ENCODE assay signal across 13 mouse cellular contexts in the genomic region with DNA sequence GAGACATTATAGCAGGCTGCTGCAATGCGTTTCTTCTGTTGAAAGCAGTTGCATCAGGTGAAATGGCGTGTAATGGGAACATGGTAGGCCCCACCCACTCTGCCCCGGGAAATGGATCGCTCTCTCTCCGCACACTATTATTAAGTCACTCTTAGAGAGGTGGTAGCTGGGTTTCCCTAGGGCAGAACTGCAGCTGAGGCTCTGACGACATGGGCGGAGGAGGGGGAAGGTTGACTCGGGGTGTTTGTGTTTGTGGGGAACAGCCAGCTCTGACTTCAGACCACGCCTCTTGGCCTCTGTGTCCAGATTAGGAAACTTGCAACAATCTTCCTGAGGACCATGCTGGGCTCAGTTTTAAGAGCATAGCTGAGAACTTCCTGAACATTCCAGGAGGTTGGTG. TPM values are rescaled to one million over a fixed set of nuclear protein-coding genes. Genes with fewer than 3 reads are reported as not detected.
DNase-seq lines count a peak whose midpoint lies in the region; ATAC-seq and TF ChIP-seq lines count a peak whose summit lies in the region.
"Had no signal": no experiment of that assay in that cellular context is flagged by ENCODE, and none has a peak within 500 bp of the region (broad histone marks: within the 10 kb centered on the region; RNA-seq: fewer than 3 reads in every experiment).

No protein-coding gene starts in this region.

- intact Hi-C loops in gastrocnemius, adult 2 months (cut with DNase I), result no loop called here

- H3K4me3 ChIP-seq in gastrocnemius, adult 2 months, result peak overlapping the region; percentile 16; the same call in 1 of the 2 replicates
- H3K4me3 ChIP-seq in hindbrain, embryonic 14.5 days (replicated peaks; ENCODE audit: low read length), result no peak overlapping the region
- H3K4me3 ChIP-seq: embryonic facial prominence, embryonic 13.5 days; hindbrain, embryonic 15.5 days; limb, embryonic 13.5 days had no signal

- DNase-seq in gastrocnemius, adult 2 months, result peak; percentile 85
- no peak for DNase-seq in gastrocnemius, postnatal 4 days (ENCODE audit: low spot score in 2 of 2)
- peak; percentile 57 for DNase-seq in NIH3T3 (ENCODE audit: low read depth)
- DNase-seq in heart, adult 9 months (ENCODE audit: low spot score in 2 of 2), result peak; percentile 89
- DNase-seq in lung, postnatal 25 days (ENCODE audit: low spot score), result peak; percentile 93
- no peak for DNase-seq in embryo, embryonic 10 days (ENCODE audit: low spot score)
- DNase-seq in thymus, postnatal 0 days (ENCODE audit: low spot score), result no peak
- DNase-seq in hindbrain, embryonic 14.5 days (ENCODE audit: low spot score), result no peak

- no peaks in the 10 kb centered on the region for H3K36me3 ChIP-seq in hindbrain, embryonic 14.5 days (replicated peaks; ENCODE audit: control insufficient read depth, insufficient read depth)
- H3K36me3 ChIP-seq: embryonic facial prominence, embryonic 13.5 days; hindbrain, embryonic 15.5 days; limb, embryonic 13.5 days had no signal

- H3K27me3 ChIP-seq in hindbrain, embryonic 14.5 days (ENCODE audit: control insufficient read depth, insufficient read depth, low read length), result no peaks in the 10 kb centered on the region
- H3K27me3 ChIP-seq: embryonic facial prominence, embryonic 13.5 days; hindbrain, embryonic 15.5 days; limb, embryonic 13.5 days had no signal

- H3K4me1 ChIP-seq in hindbrain, embryonic 14.5 days (replicated peaks; ENCODE audit: control insufficient read depth, insufficient read depth, low read length), result no peaks in the 10 kb centered on the region
- H3K4me1 ChIP-seq: embryonic facial prominence, embryonic 13.5 days; hindbrain, embryonic 15.5 days had no signal

- no peaks in the 10 kb centered on the region for H3K9me3 ChIP-seq in hindbrain, embryonic 14.5 days (ENCODE audit: control insufficient read depth, low read length)
- H3K9me3 ChIP-seq: embryonic facial prominence, embryonic 13.5 days; hindbrain, embryonic 15.5 days; limb, embryonic 13.5 days had no signal

- no peak overlapping the region for H3K9ac ChIP-seq in hindbrain, embryonic 14.5 days
- H3K9ac ChIP-seq: embryonic facial prominence, embryonic 13.5 days; hindbrain, embryonic 15.5 days; limb, embryonic 13.5 days had no signal

- H3K27ac ChIP-seq in gastrocnemius, adult 2 months, result peak overlapping the region; percentile 75
- H3K27ac ChIP-seq in hindbrain, embryonic 14.5 days, result no peak overlapping the region
- H3K27ac ChIP-seq: embryonic facial prominence, embryonic 13.5 days; hindbrain, embryonic 15.5 days; limb, embryonic 13.5 days had no signal

- no peak for TF ChIP-seq CTCF in gastrocnemius, adult 2 months (IDR thresholded peaks at IDR 0.05)

- ATAC-seq in hindbrain, embryonic 14.5 days (ENCODE audit: low FRiP score), result no peak

- 63% methylated on average over 9 of the region's 9 CpGs for WGBS in hindbrain, embryonic 14.5 days

- no peak overlapping the region for H3K4me2 ChIP-seq in hindbrain, embryonic 14.5 days (replicated peaks)
- H3K4me2 ChIP-seq: embryonic facial prominence, embryonic 13.5 days; hindbrain, embryonic 15.5 days; limb, embryonic 13.5 days had no signal

RNA-seq across cellular contexts. Expression of gene Gm17334, which starts 32.8 kb away (rescaled TPM):
- total RNA-seq in gastrocnemius, adult 2 months (2021), result under 1 TPM; 0.28 to 0.53 TPM
- total RNA-seq in gastrocnemius, postnatal 4 days (2021), result under 1 TPM; 0.31 to 0.32 TPM
- polyA plus RNA-seq in thymus, postnatal 0 days (2015; fragmentation: Nextera tagmentation; extraction: Ambion mirVana), result 0.94 and 1.2 TPM in 2 replicates
- not detected in 2 replicates for polyA plus RNA-seq in hindbrain, embryonic 14.5 days (2014; fragmentation: Nextera tagmentation; extraction: Ambion mirVana)
- polyA plus RNA-seq: embryonic facial prominence, embryonic 13.5 days; hindbrain, embryonic 15.5 days; neural tube, embryonic 11.5 days; stomach, embryonic 16.5 days had no signal

RNA-seq across cellular contexts. Expression of gene Irf1, which starts 36.0 kb away (rescaled TPM):
- total RNA-seq in gastrocnemius, adult 2 months (2021), result 1 to 10 TPM; 6.2 to 7.0 TPM
- 10 to 100 TPM; 16.1 to 17.0 TPM for total RNA-seq in gastrocnemius, postnatal 4 days (2021)
- 105 and 114 TPM in 2 replicates for polyA plus RNA-seq in thymus, postnatal 0 days (2015; fragmentation: Nextera tagmentation; extraction: Ambion mirVana)
- 2.7 and 3.1 TPM in 2 replicates for polyA plus RNA-seq in hindbrain, embryonic 14.5 days (2014; fragmentation: Nextera tagmentation; extraction: Ambion mirVana)

RNA-seq across cellular contexts. Expression of gene Gm12216, which starts 53.3 kb away (rescaled TPM):
- 1 to 10 TPM in 1 of 2 experiments, under 1 TPM in 1; 0.87 to 1.4 TPM for total RNA-seq in gastrocnemius, adult 2 months (2021)
- total RNA-seq in gastrocnemius, postnatal 4 days (2021), result 1 to 10 TPM; 3.2 to 4.6 TPM
- polyA plus RNA-seq in thymus, postnatal 0 days (2015; fragmentation: Nextera tagmentation; extraction: Ambion mirVana), result 24.2 and 25.5 TPM in 2 replicates
- polyA plus RNA-seq in hindbrain, embryonic 14.5 days (2014; fragmentation: Nextera tagmentation; extraction: Ambion mirVana), result 0.48 TPM in 1 of 2 replicates, not detected in the other
- polyA plus RNA-seq: embryonic facial prominence, embryonic 13.5 days; neural tube, embryonic 11.5 days had no signal

Comparison
In these comparisons a context has a peak if more than half of its experiments do, and no peak if none do; other contexts are left out.
1. DNase-seq: peak in gastrocnemius, adult 2 months (single experiment), NIH3T3 (single experiment), heart, adult 9 months (2 of 2) and lung, postnatal 25 days (single experiment); none in gastrocnemius, postnatal 4 days (0 of 2), embryo, embryonic 10 days (single experiment), thymus, postnatal 0 days (single experiment) and hindbrain, embryonic 14.5 days (single experiment).